8 mouse cellular contexts compared by ENCODE assay signal in genomic region chr9:107570016-107570415, GRCm38 (mm10). TPM values are rescaled to one million over a fixed set of nuclear protein-coding genes. Genes with fewer than 3 reads are reported as not detected.
A peak's percentile ranks its signal among the peaks of the same experiment; 100 is the strongest.
DNase-seq lines count a peak whose midpoint lies in the region; ATAC-seq lines count a peak whose summit lies in the region.

No protein-coding gene starts in this region.

- no peaks in the 10 kb centered on the region for H3K27me3 ChIP-seq in lung, embryonic 15.5 days
- H3K27me3 ChIP-seq in forebrain, embryonic 10.5 days (ENCODE audit: poor library complexity, severe bottlenecking), result no peaks in the 10 kb centered on the region
- no peaks in the 10 kb centered on the region for H3K27me3 ChIP-seq in neural tube, embryonic 14.5 days (ENCODE audit: control insufficient read depth, insufficient read depth, low read length)

- peak overlapping the region; percentile 66 for H3K9ac ChIP-seq in lung, embryonic 15.5 days
- peak overlapping the region; percentile 86 for H3K9ac ChIP-seq in neural tube, embryonic 14.5 days (replicated peaks; ENCODE audit: low read depth, low read length)

- peak overlapping the region; percentile 73 for H3K4me2 ChIP-seq in lung, embryonic 15.5 days
- peak overlapping the region; percentile 95 for H3K4me2 ChIP-seq in neural tube, embryonic 14.5 days (ENCODE audit: low read depth, low read length)

- H3K9me3 ChIP-seq in lung, embryonic 15.5 days, result no peaks in the 10 kb centered on the region
- peaks cover 3% of the 10 kb centered on the region; the same call in 1 of the 2 replicates for H3K9me3 ChIP-seq in forebrain, embryonic 10.5 days
- no peaks in the 10 kb centered on the region for H3K9me3 ChIP-seq in neural tube, embryonic 14.5 days (ENCODE audit: control insufficient read depth, low read length)

- DNase-seq in lung, postnatal 25 days (ENCODE audit: low spot score), result no peak
- no peak for DNase-seq in forebrain, embryonic 10.5 days (ENCODE audit: extremely low spot score, low spot score)
- DNase-seq in kidney, postnatal 10 days, result peak; percentile 50
- no peak for DNase-seq in frontal cortex, postnatal 36 days (ENCODE audit: low spot score in 2 of 2)
- no peak for DNase-seq in gastrocnemius, adult 8-10 months (ENCODE audit: low spot score in 2 of 2)
- no peak for DNase-seq in right cerebral cortex, adult 18-20 months

- H3K27ac ChIP-seq in lung, embryonic 15.5 days, result peak overlapping the region; percentile 90
- peak overlapping the region; percentile 94 for H3K27ac ChIP-seq in forebrain, embryonic 10.5 days
- H3K27ac ChIP-seq in neural tube, embryonic 14.5 days (ENCODE audit: low read depth, low read length), result no peak overlapping the region

- H3K4me3 ChIP-seq in lung, embryonic 15.5 days, result peak overlapping the region; percentile 73
- H3K4me3 ChIP-seq in forebrain, embryonic 10.5 days, result peak overlapping the region; percentile 93
- peak overlapping the region; percentile 88 for H3K4me3 ChIP-seq in neural tube, embryonic 14.5 days (ENCODE audit: low read depth, low read length)

- H3K36me3 ChIP-seq in lung, embryonic 15.5 days, result peaks cover 38% of the 10 kb centered on the region
- H3K36me3 ChIP-seq in forebrain, embryonic 10.5 days (replicated peaks), result peaks cover 68% of the 10 kb centered on the region
- peaks cover 30% of the 10 kb centered on the region for H3K36me3 ChIP-seq in neural tube, embryonic 14.5 days (ENCODE audit: control insufficient read depth, insufficient read depth, low read length)

- peaks cover 44% of the 10 kb centered on the region for H3K4me1 ChIP-seq in lung, embryonic 15.5 days
- H3K4me1 ChIP-seq in forebrain, embryonic 10.5 days, result peaks cover 64% of the 10 kb centered on the region
- H3K4me1 ChIP-seq in neural tube, embryonic 14.5 days (ENCODE audit: control insufficient read depth, insufficient read depth, low read length), result peaks cover 35% of the 10 kb centered on the region

- 20% methylated on average over 13 of the region's 13 CpGs for WGBS in lung, embryonic 15.5 days
- 63% methylated on average over 13 of the region's 13 CpGs for WGBS in forebrain, embryonic 10.5 days
- WGBS in neural tube, embryonic 14.5 days, result 50% methylated on average over 13 of the region's 13 CpGs

- ATAC-seq in lung, embryonic 15.5 days (ENCODE audit: borderline replicate concordance, extremely low read depth, low FRiP score, low TSS enrichment), result no peak
- ATAC-seq in neural tube, embryonic 14.5 days (ENCODE audit: low read depth), result no peak

RNA-seq across cellular contexts. Expression of gene Hyal2, which starts 2.3 kb away (rescaled TPM):
- 105 and 109 TPM in 2 replicates for polyA plus RNA-seq in lung, embryonic 15.5 days (2015; fragmentation: Nextera tagmentation; extraction: Ambion mirVana)
- polyA plus RNA-seq in forebrain, embryonic 10.5 days (2016; fragmentation: Nextera tagmentation; extraction: Ambion mirVana), result 147 TPM in 2 replicates
- 60.3 and 70.0 TPM in 2 replicates for polyA plus RNA-seq in neural tube, embryonic 14.5 days (2014; fragmentation: Nextera tagmentation; extraction: Ambion mirVana)
- total RNA-seq in gastrocnemius, adult 8-10 months (2022), result 10 to 100 TPM; 12.7 to 18.6 (median 16.7) TPM

RNA-seq across cellular contexts. Expression of gene Hyal1, which starts 6.7 kb away (rescaled TPM):
- polyA plus RNA-seq in lung, embryonic 15.5 days (2015; fragmentation: Nextera tagmentation; extraction: Ambion mirVana), result 8.4 and 9.6 TPM in 2 replicates
- polyA plus RNA-seq in forebrain, embryonic 10.5 days (2016; fragmentation: Nextera tagmentation; extraction: Ambion mirVana), result 6.8 and 7.4 TPM in 2 replicates
- polyA plus RNA-seq in neural tube, embryonic 14.5 days (2014; fragmentation: Nextera tagmentation; extraction: Ambion mirVana), result 3.1 and 4.7 TPM in 2 replicates
- 1 to 10 TPM; 1.4 to 2.7 (median 1.9) TPM for total RNA-seq in gastrocnemius, adult 8-10 months (2022)

RNA-seq across cellular contexts. Expression of gene Tusc2, which starts 7.0 kb away (rescaled TPM):
- 37.7 and 39.7 TPM in 2 replicates for polyA plus RNA-seq in lung, embryonic 15.5 days (2015; fragmentation: Nextera tagmentation; extraction: Ambion mirVana)
- 73.3 and 74.1 TPM in 2 replicates for polyA plus RNA-seq in forebrain, embryonic 10.5 days (2016; fragmentation: Nextera tagmentation; extraction: Ambion mirVana)
- polyA plus RNA-seq in neural tube, embryonic 14.5 days (2014; fragmentation: Nextera tagmentation; extraction: Ambion mirVana), result 111 and 126 TPM in 2 replicates
- 10 to 100 TPM; 44.6 to 54.5 (median 46.9) TPM for total RNA-seq in gastrocnemius, adult 8-10 months (2022)

RNA-seq across cellular contexts. Expression of gene Naa80, which starts 8.7 kb away (rescaled TPM):
- polyA plus RNA-seq in lung, embryonic 15.5 days (2015; fragmentation: Nextera tagmentation; extraction: Ambion mirVana), result 18.2 and 18.6 TPM in 2 replicates
- polyA plus RNA-seq in forebrain, embryonic 10.5 days (2016; fragmentation: Nextera tagmentation; extraction: Ambion mirVana), result 13.9 and 17.9 TPM in 2 replicates
- polyA plus RNA-seq in neural tube, embryonic 14.5 days (2014; fragmentation: Nextera tagmentation; extraction: Ambion mirVana), result 13.3 and 15.6 TPM in 2 replicates
- total RNA-seq in gastrocnemius, adult 8-10 months (2022), result 10 to 100 TPM; 12.1 to 16.8 (median 15.5) TPM

RNA-seq across cellular contexts. Expression of gene Hyal3, which starts 10.6 kb away (rescaled TPM):
- 0.99 and 1.4 TPM in 2 replicates for polyA plus RNA-seq in lung, embryonic 15.5 days (2015; fragmentation: Nextera tagmentation; extraction: Ambion mirVana)
- 0.42 and 0.47 TPM in 2 replicates for polyA plus RNA-seq in forebrain, embryonic 10.5 days (2016; fragmentation: Nextera tagmentation; extraction: Ambion mirVana)
- 1.5 and 2.1 TPM in 2 replicates for polyA plus RNA-seq in neural tube, embryonic 14.5 days (2014; fragmentation: Nextera tagmentation; extraction: Ambion mirVana)
- total RNA-seq in gastrocnemius, adult 8-10 months (2022), result under 1 TPM in 2 of 4 experiments, not detected in 2; 0.24 to 0.56 TPM
